Mouse (Mus musculus) thymus, postnatal 14 days (tissue): ENCODE data around the gene Pfdn6.

Source experiments
- DNase-seq: peaks from one replicate; pipeline ENCODE4 v3.0.0; 2021

Pfdn6 gene

DNA sequence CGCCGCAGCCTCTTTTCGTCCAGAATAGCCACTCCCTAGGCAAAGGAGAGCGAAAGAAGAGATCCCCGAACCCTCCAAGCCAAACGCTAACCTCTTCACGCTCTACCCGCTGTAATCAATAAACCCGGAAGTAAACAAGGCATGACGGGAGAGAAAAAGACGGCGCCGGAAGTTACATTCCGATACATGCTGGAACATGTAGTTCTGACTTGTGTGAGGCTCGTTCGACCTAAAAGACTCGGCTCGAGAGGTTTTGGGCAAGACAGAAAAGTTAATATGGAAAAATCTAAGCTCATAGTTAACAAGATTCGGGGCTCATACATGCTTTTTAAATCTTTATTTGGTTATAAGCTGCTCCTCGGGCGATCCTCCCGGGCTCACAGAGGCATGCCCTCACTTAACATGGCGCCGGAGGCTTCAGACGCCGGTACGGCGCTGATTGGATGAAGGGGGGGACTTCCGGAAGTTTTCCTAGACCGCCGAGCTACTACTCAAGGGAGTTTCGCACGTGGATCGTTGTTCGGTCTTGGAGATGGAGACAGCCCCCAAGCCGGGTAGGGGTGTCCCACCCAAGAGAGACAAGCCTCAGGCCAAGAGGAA lies at the start of gene Pfdn6, which contains the start of gene Wdr46:
TSS of gene Pfdn6 (minus strand) at position 138 of the 600 bp plus-strand sequence.
TSS of gene Wdr46 (plus strand) at position 455 of the 600 bp plus-strand sequence.
- DNase-seq = peak; percentile 88

DNA sequence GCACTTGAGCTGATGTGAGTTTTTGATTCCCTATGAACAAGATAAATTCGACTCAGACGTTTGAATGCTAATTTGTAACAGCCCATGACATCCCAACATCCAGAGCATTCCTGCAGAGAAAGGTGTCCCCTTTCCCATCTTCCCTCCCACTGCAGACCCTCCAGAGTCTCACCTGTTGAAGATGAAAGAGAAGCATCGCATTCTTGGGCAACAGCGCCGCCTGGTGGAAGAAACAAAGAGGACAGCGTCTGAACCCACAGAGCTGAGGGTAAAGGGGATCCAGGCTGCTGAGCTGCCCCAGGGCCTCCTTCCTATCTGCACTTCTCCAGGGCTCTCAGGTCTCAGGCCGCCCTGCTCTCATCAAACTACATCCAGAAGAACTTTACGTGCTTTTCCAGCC lies 42.0 kb upstream of the Pfdn6 start:
- DNase-seq = peak; percentile 83

DNA sequence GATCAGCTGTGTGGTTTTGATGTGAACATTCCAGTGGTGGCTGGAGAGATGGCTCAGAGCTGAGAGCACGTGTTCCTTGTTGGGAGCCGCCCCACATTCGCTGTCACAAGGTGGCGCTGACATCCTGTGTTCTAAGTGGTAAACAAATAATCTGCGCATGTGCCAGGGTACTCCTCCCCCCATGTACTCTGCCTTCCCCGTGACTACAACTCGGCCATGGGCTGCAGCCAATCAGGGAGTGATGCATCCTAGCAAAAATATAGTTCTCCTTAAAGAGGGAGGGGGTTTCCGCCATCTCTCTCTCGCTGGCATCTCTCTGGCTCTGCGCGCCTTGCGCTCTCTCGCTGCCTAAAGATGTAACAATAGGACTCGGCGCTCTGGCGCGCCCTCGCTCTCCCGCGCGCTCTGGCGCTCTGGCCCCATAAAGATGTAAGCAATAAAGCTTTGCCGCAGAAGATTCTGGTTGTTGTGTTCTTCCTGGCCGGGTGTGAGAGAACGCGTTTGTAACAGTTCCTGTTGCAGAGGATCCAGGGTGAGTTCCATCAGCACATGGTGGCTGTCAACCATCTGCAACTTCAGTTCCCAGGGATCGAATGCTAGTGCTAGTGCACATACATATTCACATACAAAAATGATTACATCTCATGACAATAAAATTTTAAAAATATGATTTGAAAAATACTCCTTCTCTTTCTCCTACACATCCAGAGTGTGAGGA lies 41.2 kb upstream of the Pfdn6 start:
- peak; percentile 91 for DNase-seq

DNA sequence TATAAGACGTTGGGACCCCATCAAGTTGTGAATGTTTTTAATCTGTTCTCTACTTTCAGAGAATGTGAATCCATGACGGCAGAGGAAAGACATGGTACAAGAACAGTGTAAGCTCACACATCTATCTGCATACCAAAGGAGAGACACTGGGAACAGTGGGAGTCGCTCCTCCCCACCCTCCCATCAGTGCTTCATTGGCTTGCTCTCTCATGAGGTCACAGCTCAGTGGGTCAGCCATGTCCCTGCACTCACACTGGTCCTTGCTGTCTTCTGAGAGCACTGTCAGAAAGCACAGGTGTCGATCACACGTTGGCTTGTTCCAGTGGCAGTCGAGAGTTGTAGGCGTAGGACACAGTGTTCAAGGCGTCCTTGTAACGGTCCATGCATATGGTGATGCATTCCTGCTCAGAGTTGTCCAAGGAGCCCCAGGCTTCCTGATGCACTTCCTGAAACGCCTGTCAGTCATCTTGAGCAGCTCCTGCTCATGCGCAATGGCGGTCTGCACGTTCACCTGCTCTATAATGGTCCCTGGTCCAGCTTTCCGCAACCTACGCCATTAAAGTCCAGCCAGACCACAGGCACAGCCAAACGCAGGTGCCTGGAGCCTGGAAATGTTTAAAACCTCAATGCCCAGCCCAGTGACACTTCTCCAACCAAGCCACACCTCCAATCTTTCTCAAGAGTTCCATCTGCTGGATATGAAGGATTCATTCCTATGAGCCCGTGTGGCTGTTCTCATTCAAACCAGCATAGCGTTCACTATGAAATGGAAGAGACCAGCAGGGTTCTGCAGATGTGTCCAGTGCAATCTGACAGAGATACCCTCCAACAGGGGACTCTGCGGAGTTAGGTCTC lies 40.3 kb upstream of the Pfdn6 start:
- no peak for DNase-seq

DNA sequence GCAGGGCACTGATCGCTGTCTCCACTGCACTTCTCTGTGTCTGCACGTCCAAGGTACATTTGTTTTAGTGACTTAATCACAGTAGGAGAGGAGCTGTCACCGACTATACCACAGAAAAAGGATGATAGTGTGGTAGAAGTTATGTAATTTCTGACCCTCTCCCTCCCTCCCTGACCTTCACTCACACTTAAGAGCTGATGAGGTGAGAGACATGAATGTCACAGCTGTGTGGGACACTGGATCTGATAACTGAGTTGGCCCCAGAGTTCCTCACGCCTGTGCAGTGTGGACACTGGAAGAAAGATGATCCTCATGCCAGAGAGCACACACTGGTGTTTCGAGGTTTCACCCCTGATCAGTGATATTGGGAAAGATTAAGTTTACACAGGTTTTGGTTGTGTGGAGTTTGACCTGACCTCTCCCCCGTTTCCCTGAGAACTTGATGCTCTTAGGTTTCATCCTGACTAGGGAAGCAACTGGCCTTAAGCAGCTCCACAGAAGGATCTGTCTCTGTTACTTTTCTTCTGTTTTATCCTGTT lies 39.4 kb upstream of the Pfdn6 start:
- DNase-seq = no peak

DNA sequence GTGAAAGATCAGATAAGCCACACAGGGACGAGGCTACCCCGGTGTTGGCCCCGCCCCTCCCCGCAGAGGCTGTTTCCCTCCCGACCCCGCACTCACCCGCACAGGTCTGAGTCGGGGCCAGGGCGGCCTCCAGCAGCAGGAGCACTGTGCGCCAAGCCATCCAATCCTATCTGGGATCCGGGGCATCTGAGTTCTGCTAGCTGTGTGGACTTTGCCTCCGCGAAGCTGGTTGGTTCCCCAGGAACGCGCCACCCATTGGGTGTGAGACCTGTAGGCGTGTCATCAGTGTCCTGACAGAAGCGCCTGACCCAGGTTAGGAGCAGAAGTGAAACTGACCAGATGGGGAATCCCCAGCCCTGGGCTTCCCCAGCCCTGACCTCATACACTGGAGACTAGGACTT lies 38.5 kb upstream of the Pfdn6 start:
- peak; percentile 60 for DNase-seq

DNA sequence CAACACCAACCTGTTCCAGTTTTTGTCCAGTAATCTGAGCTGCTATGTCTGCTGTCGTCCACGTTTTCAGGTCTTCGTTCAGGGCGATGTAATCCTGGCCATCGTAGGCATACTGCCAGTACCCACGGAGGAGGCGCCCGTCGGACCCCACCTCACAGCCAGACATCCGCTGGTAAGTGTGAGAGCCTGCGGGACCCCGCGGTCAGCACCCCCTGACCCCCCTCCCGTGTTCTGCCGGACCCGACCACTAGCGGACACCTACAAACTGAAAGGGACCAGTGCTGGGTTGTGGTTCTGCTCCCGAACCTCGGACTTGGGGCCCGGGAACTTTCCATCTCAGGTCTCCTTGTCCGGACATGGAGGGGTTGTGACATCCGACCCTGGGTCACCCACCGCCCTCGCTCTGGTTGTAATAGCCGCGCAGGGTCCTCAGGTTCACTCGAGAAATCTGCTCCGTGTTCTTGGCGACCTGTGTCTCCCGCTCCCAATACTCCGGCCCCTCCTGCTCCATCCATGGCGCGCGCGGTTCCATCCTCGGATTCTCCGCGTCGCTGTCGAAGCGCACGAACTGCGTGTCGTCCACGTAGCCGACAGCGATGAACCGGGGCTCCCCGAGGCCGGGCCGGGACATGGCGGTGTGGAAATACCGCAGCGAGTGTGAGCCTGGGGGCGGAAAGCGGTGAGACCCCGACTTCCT lies 37.9 kb upstream of the Pfdn6 start:
- DNase-seq = no peak

DNA sequence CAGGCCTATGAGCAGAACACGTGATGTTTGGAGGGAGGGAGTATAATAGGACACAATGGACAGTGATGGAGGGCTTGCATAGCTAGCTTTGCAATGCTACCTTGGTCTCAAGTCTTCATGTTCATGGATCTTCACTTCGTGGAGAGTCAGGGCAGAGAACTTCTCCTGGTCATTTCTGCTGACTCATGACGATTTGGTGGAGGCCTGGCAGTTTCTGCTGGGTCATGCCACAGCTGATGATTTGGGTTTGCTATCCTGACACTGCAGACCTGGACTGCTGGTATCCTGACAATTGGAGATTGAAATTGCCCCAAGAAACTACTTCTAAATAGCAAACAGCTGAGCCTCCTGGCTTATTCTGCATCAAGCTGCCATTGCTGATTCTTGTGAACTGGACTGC lies 33.4 kb upstream of the Pfdn6 start:
- DNase-seq = no peak

DNA sequence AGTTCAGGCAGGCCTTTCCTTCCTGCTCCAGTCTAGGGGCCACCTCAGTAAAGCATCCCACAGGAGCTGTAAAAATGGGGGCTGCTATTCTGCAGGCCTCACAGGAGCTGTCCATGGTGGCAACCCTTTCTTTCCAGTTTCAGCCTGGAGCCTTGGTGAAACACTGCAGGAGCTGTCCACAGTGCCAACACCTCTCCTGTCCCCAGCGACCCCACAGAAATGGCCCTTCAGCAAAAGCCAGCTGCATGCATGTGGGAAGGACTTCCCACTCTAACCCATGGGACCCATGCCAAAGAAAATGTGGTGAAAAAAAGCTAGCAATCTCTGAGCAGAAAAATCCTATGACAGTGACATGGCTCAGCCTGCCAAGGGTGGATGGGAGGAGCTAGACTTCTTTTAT lies 32.5 kb upstream of the Pfdn6 start:
- no peak for DNase-seq

DNA sequence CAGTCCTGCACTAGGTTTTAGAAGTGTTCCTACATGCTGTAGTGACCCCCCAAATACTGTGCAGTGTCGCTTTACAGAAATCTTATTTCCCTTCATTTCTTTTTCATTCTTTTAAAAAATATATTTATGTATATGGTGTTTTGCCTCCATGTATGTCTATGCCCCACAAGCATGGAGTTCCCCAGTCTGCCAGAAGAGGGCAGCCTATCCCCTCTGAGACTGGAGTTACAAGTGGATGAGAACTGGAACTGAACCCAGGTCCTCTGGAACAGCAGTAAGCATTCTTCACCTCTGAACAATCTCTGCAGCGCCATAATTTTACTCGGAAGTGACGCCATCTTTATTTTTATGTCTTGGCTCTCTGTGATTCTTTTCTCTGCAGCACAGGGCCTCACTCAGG lies 29.3 kb upstream of the Pfdn6 start:
- no peak for DNase-seq

DNA sequence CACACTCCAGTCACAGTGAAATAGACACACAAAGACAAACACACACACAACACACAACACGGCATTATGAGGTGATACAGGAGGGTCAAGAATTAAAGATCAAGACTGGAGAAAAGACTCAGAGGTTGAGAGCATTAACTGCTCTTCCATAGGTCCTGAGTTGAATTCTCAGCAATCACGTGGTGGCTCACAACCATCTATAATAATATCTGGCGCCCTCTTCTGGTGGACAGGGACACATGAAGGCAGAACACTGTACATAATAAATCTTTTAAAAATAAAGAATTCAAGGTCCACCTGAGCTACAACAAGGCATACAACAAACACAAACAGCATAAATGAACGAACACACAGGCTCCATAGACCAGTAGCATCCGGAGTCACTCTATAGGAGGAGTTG lies 28.8 kb upstream of the Pfdn6 start:
- DNase-seq = peak; percentile 64

DNA sequence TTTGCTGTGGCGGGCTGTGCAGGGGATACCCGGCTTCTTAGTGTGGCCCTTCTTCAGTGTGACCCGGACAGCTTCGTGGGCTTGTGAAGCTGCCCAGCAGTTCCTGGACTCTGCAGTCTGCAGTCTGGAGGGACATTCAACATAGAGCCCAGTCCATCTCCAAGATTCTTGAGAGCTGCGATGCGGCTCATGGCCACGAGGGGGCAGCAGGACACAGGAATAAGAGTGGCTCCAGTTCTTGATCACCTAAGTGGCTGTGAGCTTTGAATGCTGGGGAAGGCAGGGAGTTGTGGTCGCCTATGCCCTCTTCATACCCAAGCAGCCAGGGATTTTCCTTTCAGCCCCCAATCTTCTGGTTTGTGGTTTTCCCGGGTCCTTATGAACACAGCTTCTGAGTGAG lies 28.3 kb upstream of the Pfdn6 start:
- peak; percentile 79 for DNase-seq

DNA sequence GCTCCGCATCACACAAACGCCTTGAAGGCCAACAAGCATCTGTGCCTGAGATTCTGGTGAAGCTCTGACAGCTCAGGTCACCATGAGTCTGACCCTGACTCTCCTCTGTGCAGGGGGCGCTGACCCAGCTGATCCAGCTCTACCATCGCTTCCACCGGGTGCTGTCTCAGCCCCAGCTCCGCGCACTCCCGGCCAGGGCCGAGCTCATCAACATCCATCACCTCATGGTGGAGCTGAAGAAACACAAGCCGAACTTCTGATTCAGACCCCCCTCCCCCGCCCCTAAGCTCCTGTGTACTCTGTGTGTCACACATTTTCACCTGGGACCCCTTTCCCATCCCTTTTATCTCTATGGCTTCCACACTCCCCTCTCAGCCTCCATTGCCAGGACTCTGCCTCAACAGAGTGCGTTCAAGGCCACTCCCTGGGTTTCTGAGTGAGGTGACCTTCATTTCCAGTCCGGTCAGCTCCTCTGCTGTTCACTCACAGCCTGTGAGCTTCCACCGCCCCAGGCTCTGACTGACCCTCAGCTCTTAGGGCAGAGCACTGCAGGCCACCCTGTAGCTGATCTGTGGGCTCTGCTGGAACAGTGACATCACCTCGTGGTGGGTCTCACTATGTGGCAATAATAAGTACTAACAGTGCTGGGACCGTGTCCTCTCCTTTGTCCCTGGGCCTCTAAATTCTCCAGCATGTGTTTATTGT lies 25.9 kb upstream of the Pfdn6 start:
- DNase-seq = no peak

DNA sequence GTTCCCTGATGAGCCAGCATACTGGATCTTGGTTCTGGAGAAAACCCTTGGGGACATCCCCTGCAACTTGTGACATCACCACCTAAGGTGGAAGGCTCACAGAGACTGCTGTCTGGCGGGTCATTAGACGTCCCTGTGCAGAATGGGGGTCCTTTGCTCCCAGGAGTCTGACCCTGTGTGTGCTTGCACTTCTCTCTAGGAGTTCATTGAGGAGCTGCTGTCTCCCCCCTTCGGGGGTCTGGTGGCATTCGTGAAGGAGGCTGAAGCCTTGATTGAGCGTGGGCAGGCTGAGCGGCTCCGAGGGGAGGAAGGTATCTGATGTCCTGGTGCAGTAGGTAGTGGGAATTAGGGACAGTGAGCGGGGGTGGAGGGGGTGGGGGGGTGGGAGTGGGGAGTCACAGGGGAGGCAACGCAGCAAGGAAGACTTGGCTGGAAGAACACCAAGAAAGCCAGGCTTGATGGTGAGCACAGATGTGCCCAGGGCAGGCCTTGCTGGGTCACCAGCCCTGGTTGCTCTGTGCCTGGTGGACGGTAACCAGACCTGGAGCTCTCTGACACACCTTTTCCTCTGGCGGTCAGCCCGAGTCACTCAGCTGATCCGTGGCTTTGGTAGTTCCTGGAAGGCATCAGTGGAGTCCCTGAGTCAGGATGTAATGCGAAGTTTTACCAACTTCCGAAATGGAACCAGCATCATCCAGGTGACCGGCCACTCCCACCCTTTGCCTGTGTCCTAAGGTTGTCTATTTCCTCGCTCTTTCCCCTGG lies 25.1 kb upstream of the Pfdn6 start:
- no peak for DNase-seq

DNA sequence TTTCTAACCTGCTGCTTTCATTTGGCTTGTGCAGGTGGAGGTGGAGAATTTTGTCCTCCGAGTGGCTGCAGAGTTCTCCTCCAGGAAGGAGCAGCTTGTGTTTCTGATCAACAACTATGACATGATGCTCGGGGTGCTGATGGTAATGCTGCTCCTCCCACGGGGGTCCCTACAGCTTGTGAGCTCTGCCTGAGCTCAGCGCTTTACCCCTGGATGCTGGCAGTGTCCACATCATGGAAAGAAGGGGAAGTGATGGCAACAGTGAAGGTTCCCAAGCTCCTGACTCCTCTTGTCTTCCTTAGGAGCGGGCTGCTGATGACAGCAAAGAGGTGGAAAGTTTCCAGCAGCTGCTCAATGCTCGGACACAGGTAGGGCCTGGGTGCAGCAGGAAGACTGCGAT lies 22.7 kb upstream of the Pfdn6 start:
- peak; percentile 2 for DNase-seq

DNA sequence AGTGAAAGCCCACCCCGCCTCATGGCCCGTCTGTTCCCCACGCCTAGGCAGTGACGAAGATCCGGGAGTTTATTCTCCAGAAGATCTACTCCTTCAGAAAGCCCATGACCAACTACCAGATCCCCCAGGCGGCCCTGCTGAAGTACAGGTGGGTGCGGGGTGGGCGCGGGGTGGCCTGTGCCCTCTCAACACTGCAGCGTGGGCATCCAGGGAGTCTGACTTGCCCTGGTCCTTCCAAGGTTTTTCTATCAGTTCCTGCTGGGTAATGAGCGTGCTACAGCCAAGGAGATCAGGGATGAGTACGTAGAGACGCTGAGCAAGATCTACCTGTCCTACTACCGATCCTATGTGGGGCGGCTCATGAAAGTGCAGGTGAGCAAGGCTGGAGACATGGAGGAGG lies 19.8 kb upstream of the Pfdn6 start:
- peak; percentile 6 for DNase-seq

DNA sequence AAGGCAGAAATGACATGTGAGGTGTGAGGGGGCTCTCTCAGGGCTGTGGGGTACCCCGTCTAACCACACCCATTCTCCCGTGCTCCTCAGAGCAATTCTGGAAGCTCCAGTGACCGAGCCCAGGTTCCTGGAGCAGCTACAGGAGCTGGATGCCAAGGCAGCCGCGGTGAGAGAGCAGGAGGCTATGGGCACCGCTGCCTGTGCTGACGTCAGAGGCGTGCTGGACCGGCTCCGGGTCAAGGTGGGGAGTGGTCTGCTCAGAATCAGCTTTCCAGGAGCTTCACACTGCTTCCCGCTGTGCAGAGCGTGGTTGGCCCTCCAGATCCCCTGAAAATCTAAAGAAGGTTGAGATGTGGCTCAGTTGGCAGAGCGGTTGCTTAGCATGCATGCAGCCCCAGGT lies 19.0 kb upstream of the Pfdn6 start:
- DNase-seq = no peak

DNA sequence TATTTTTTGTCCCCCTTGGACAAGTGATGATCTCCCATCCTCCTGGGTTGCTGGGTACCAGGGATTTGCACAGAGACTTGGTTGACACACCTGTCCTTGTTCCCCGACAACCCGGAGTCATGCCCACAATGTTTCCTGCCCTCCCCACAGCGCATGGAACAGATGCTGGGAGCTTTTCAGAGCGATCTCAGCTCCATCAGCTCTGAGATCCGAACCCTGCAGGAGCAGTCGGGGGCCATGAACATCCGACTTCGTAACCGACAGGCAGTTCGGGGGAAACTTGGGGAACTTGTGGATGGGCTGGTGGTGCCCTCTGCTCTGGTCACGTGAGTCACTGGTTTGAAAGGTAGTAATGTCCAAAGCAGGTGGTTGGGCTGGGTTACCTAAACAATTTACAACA lies 18.3 kb upstream of the Pfdn6 start:
- no peak for DNase-seq

DNA sequence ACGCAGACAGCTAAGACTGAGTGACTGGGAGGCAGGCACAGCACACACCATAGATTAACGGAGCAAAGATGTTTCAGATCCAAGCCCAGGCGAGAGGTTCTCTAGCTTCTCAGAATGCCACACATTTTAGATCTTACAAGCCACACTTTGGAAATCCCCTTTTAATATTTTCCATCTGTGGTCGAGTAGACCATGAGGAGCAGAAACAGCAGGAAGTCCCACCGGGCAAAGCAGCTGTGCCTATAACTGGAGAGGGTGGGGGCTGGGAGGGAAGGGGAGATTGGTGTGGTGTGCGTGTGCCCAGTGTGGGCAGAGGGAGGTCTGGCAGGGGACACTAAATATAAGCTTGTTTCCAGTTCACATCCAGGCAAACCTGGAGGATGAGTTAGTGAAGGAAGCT lies 17.4 kb upstream of the Pfdn6 start:
- DNase-seq = no peak

DNA sequence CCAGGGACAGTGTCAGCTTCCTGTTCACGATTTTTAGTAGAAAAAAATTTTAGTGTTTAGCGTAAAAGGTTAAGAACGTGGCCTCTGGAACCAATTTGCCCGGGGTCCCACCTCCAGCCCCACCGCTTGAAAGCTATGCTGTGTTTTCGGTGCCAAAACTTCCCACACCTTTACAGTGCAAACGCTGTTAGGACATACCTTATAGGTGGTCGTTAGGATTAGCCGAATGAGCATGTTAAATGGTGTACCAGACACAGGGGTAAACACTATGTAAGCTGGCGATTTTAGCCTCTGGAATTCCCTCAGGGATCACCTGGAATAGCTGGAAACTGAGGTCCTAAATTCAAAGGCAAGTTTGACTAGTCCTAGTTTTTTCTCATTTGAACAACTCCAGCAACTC lies 16.2 kb upstream of the Pfdn6 start:
- DNase-seq = no peak

DNA sequence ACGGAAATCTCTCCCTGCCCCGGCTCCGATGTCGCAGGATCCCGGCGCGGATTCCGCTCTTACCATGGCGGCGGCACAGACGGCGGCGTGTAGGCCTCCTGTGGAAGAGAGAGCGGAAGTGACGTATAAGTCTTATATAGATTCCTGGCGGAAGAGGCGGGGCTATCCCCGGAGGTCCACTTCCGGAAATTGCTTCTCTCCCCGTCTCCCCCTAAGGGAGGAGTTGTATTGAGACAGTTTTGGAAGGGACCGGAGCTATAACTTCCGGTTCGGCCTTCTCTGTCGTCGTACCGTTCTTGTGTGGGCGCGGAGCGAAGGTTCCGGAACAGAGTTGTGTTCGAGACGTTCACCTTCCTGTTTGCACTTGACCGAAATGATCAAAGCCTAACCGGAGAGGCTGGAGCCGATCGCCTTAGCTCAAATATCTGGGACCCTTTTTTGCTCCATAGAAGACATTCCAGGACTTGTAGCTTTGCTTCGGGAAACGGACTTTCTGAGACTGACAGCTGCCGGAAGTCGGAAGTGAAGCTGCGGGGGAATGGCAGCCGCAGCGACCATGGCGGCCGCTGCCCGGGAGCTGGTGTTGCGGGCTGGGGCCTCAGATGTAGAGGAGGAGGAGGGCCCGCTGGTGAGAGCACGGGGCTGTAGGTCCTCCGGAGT lies 15.5 kb upstream of the Pfdn6 start, which contains the start of the genes Vps52 and Rps18:
TSS of gene Vps52 (plus strand) at position 258 of the 660 bp plus-strand sequence.
TSS of gene Rps18 (minus strand) at position 447 of the 660 bp plus-strand sequence.
- peak; percentile 97 for DNase-seq
